Mouse (Mus musculus) liver, postnatal 0 days (tissue): ENCODE measurements around the gene Eif6.

ENCODE experiments used
- CTCF ChIP-seq: sonication (generic); IDR thresholded peaks from 2 replicates; pipeline ENCODE4 v1.5.1; 2016; ENCODE audit warnings: antibody characterized with exemption, low read depth
- EP300 ChIP-seq: IDR thresholded peaks from 2 replicates; pipeline ENCODE4 v1.6.1; 2016; ENCODE audit warnings: antibody characterized with exemption, low read depth, mild to moderate bottlenecking

DNA sequence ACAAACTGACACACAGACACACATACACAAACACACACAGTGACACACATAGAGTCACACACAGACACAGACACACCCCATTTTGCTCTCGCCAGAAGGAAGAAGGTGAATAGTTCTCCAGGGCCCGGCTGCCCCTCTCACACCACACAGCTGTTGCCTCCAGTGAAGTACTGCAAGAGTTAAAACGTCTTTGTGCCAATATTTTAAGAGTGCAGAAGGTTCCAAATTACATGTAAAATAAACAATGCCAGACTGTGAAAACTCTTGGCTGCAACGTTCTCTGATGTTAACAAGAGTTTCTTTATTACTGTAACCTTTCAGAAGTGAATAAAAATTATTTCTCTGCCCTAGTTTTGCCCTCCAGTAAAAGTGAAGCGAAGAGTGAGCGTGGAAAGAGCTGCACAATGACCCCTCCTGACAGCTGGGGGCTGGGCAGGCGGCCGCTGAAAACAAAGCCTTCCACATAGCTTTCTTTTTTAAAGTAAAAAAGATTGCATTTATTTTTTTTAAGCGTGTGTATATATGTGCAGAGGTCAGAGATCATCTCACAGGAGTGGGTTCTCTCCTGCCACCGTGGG, 46.3 kb upstream of the Eif6 start:
- TF ChIP-seq CTCF (no peak), EP300 (no peak)
